Mouse (Mus musculus): Measurements from ENCODE around the gene Lrrc25. TPM values are rescaled to one million over a fixed set of nuclear protein-coding genes. Genes with fewer than 3 reads are reported as not detected.

Lrrc25 gene
- total and polyA plus RNA-seq, 3 experiments = 0.30 to 5.9 (median 2.4) TPM

- no peak overlapping the region for H3K27ac ChIP-seq (ENCODE audit: insufficient read depth, low read depth)
Observed at GRCm38 (mm10) chr8:70591569-70591968, 24.4 kb upstream of the Lrrc25 start.

GRCm38 (mm10) chr8:70593173-70593572 lies 22.8 kb upstream of the Lrrc25 start:
- H3K9me3 ChIP-seq (replicated peaks; ENCODE audit: low read length) = peaks cover 3% of the 10 kb centered on the region
- no peaks in the 10 kb centered on the region for H3K27me3 ChIP-seq (replicated peaks)
- H3K4me1 ChIP-seq (ENCODE audit: control insufficient read depth in 1 of 2, insufficient read depth in 2 of 2) = peaks cover 5 to 22% of the 10 kb centered on the region in 2 experiments
- no peak overlapping the region for H3K4me3 ChIP-seq (replicated peaks in 1 of 3; ENCODE audit: low read depth in 2 of 3, low read length in 2 of 3, poor library complexity in 1 of 3)
- no peak for TF ChIP-seq EP300 (IDR thresholded peaks at IDR 0.05; ENCODE audit: low read length)
- TF ChIP-seq JUN (IDR thresholded peaks at IDR 0.05; ENCODE audit: insufficient read depth, low read depth, low read length) = no peak
- no peak for TF ChIP-seq USF1 (IDR thresholded peaks at IDR 0.05; ENCODE audit: low read depth, low read length)
- TF ChIP-seq ZNF384 (IDR thresholded peaks at IDR 0.05; ENCODE audit: low read depth, low read length) = no peak
- TF ChIP-seq TBP (conservative IDR thresholded peaks at IDR 0.05; ENCODE audit: low read depth, low read length) = no peak
- no peak for TF ChIP-seq MAX (IDR thresholded peaks at IDR 0.05; ENCODE audit: low read length)
- no peak for TF ChIP-seq CTCF (conservative IDR thresholded peaks at IDR 0.05 in 1 of 2, IDR thresholded peaks at IDR 0.05 in 1 of 2; ENCODE audit: low read depth in 2 of 2, low read length in 2 of 2)
- no peak for TF ChIP-seq USF2 (conservative IDR thresholded peaks at IDR 0.05; ENCODE audit: low read depth, low read length)
- TF ChIP-seq MXI1 (IDR thresholded peaks at IDR 0.05; ENCODE audit: low read depth, low read length) = no peak
- no peak for TF ChIP-seq CHD1 (IDR thresholded peaks at IDR 0.05; ENCODE audit: low read depth, low read length)
- TF ChIP-seq UBTF (IDR thresholded peaks at IDR 0.05; ENCODE audit: low read depth, low read length) = no peak
- TF ChIP-seq RAD21 (IDR thresholded peaks at IDR 0.05; ENCODE audit: low read depth, low read length) = no peak
- TF ChIP-seq PAX5 (IDR thresholded peaks at IDR 0.05; ENCODE audit: low read length) = no peak
- no peak for TF ChIP-seq JUND (conservative IDR thresholded peaks at IDR 0.05; ENCODE audit: low read depth, low read length)
- no peak for TF ChIP-seq POLR2AphosphoS2 (IDR thresholded peaks at IDR 0.05; ENCODE audit: low read depth, low read length)
- no peak for TF ChIP-seq NRF1 (IDR thresholded peaks at IDR 0.05; ENCODE audit: low read depth, low read length)
- no peak for TF ChIP-seq ETS1 (conservative IDR thresholded peaks at IDR 0.05; ENCODE audit: low read depth, low read length)
- no peak for TF ChIP-seq ZKSCAN1 (IDR thresholded peaks at IDR 0.05; ENCODE audit: borderline replicate concordance, low read depth, low read length)
- no peak for TF ChIP-seq MAZ (IDR thresholded peaks at IDR 0.05; ENCODE audit: low read depth, low read length)
- DNase-seq (ENCODE audit: extremely low read depth) = no peak
- dilution Hi-C loops (cut with MboI; ENCODE audit: extremely low pct_ligation_motif_present, extremely low pct_unique_long_range_greater_than_20kb, low sequenced_read_pairs) = no loop called here
- peaks cover 2% of the 10 kb centered on the region; the same call in 1 of the 2 replicates for H3K79me2 ChIP-seq (replicated peaks; ENCODE audit: control insufficient read depth, extremely low read depth, insufficient read depth, poor library complexity, severe bottlenecking)
- no peak overlapping the region for H3K27ac ChIP-seq (ENCODE audit: insufficient read depth, low read depth)
- H3K36me3 ChIP-seq (replicated peaks in 1 of 2; ENCODE audit: control insufficient read depth in 1 of 2, insufficient read depth in 1 of 2, low read length in 1 of 2) = peaks cover 52 to 75% of the 10 kb centered on the region in 2 experiments
- H3K4me2 ChIP-seq (ENCODE audit: insufficient read depth, low read depth, poor library complexity, severe bottlenecking) = no peak overlapping the region
- in situ Hi-C loops (cut with MboI; ENCODE audit: low pct_ligation_motif_present, low pct_unique_long_range_greater_than_20kb, low sequenced_read_pairs) = no loop called here
- H3K9ac ChIP-seq (ENCODE audit: insufficient read depth, low read depth) = no peak overlapping the region

More at GRCm38 (mm10) chr8:70591569-70591968, 24.4 kb upstream of the Lrrc25 start:
- no peaks in the 10 kb centered on the region for H3K27me3 ChIP-seq (replicated peaks)
- H3K9me3 ChIP-seq (replicated peaks; ENCODE audit: low read length) = no peaks in the 10 kb centered on the region
- H3K4me2 ChIP-seq (ENCODE audit: insufficient read depth, low read depth, poor library complexity, severe bottlenecking) = no peak overlapping the region
- in situ Hi-C loops (cut with MboI; ENCODE audit: low pct_ligation_motif_present, low pct_unique_long_range_greater_than_20kb, low sequenced_read_pairs) = no loop called here
- no peak overlapping the region for H3K4me3 ChIP-seq (replicated peaks in 1 of 3; ENCODE audit: low read depth in 2 of 3, low read length in 2 of 3, poor library complexity in 1 of 3)
- peaks cover 5 to 22% of the 10 kb centered on the region in 2 experiments for H3K4me1 ChIP-seq (ENCODE audit: control insufficient read depth in 1 of 2, insufficient read depth in 2 of 2)
- no peak for DNase-seq (ENCODE audit: extremely low read depth)
- no peak for TF ChIP-seq ZMIZ1 (IDR thresholded peaks at IDR 0.05; ENCODE audit: low read depth, low read length)
- TF ChIP-seq POLR2AphosphoS2 (IDR thresholded peaks at IDR 0.05; ENCODE audit: low read depth, low read length) = no peak
- no peak for TF ChIP-seq NRF1 (IDR thresholded peaks at IDR 0.05; ENCODE audit: low read depth, low read length)
- TF ChIP-seq MEF2A (IDR thresholded peaks at IDR 0.05; ENCODE audit: borderline replicate concordance, low read depth, low read length) = no peak
- TF ChIP-seq JUN (IDR thresholded peaks at IDR 0.05; ENCODE audit: insufficient read depth, low read depth, low read length) = no peak
- no peak for TF ChIP-seq GABPA (IDR thresholded peaks at IDR 0.05; ENCODE audit: insufficient replicate concordance, low read depth, low read length)
- no peak for TF ChIP-seq KAT2A (IDR thresholded peaks at IDR 0.05; ENCODE audit: insufficient replicate concordance, low read length)
- no peak for TF ChIP-seq IRF4 (IDR thresholded peaks at IDR 0.05; ENCODE audit: low read depth, low read length)
- TF ChIP-seq CHD1 (IDR thresholded peaks at IDR 0.05; ENCODE audit: low read depth, low read length) = no peak
- TF ChIP-seq NELFE (IDR thresholded peaks at IDR 0.05; ENCODE audit: low read depth, low read length) = no peak
- TF ChIP-seq UBTF (IDR thresholded peaks at IDR 0.05; ENCODE audit: low read depth, low read length) = no peak
- dilution Hi-C loops (cut with MboI; ENCODE audit: extremely low pct_ligation_motif_present, extremely low pct_unique_long_range_greater_than_20kb, low sequenced_read_pairs) = no loop called here
- H3K36me3 ChIP-seq (replicated peaks in 1 of 2; ENCODE audit: control insufficient read depth in 1 of 2, insufficient read depth in 1 of 2, low read length in 1 of 2) = peaks cover 45 to 67% of the 10 kb centered on the region in 2 experiments
- H3K79me2 ChIP-seq (replicated peaks; ENCODE audit: control insufficient read depth, extremely low read depth, insufficient read depth, poor library complexity, severe bottlenecking) = peaks cover 2% of the 10 kb centered on the region; the same call in 1 of the 2 replicates
- no peak overlapping the region for H3K9ac ChIP-seq (ENCODE audit: insufficient read depth, low read depth)
